Mouse (Mus musculus): ENCODE results near the gene Dpp6.

The Dpp6 gene

GRCm38 (mm10) chr5:26816975-26817941, at the start of gene Dpp6:
Gene Dpp6, plus strand, starts transcription at chr5:26817203.
- peak; percentile 4 to 19 for DNase-seq (ENCODE audit: low spot score in 2 of 2)

GRCm38 (mm10) chr5:26783955-26784354, 33.0 kb upstream of the Dpp6 start:
- peak in 1 of 2 experiments; percentile 7 for DNase-seq (ENCODE audit: low spot score in 2 of 2)

GRCm38 (mm10) chr5:26795524-26795923, 21.5 kb upstream of the Dpp6 start:
- no peak for DNase-seq (ENCODE audit: low spot score in 2 of 2)

GRCm38 (mm10) chr5:26835972-26836371, 19.0 kb downstream of the Dpp6 start:
- DNase-seq (ENCODE audit: low spot score in 2 of 2): no peak

GRCm38 (mm10) chr5:26841151-26841550, 24.1 kb downstream of the Dpp6 start:
- DNase-seq (ENCODE audit: low spot score in 2 of 2): no peak

GRCm38 (mm10) chr5:26854746-26855145, 37.7 kb downstream of the Dpp6 start:
- no peak for DNase-seq (ENCODE audit: low spot score in 2 of 2)

- peak in 1 of 2 experiments; percentile 6 for DNase-seq (ENCODE audit: low spot score in 2 of 2)
These were observed 58.4 kb downstream of the Dpp6 start for GRCm38 (mm10) chr5:26875449-26875848.

- DNase-seq (ENCODE audit: low spot score in 2 of 2): no peak
These were observed 70.5 kb downstream of the Dpp6 start for GRCm38 (mm10) chr5:26887496-26887895.

GRCm38 (mm10) chr5:26888080-26888479, 71.1 kb downstream of the Dpp6 start:
- no peak for DNase-seq (ENCODE audit: low spot score in 2 of 2)

- no peak for DNase-seq (ENCODE audit: low spot score in 2 of 2)
These were observed 77.3 kb downstream of the Dpp6 start for GRCm38 (mm10) chr5:26894346-26894745.

- peak; percentile 43 to 59 for DNase-seq (ENCODE audit: low spot score in 2 of 2)
These were observed 86.8 kb downstream of the Dpp6 start for GRCm38 (mm10) chr5:26903786-26904185.

- DNase-seq (ENCODE audit: low spot score in 2 of 2): peak; percentile 38 to 47
These were observed 87.5 kb downstream of the Dpp6 start for GRCm38 (mm10) chr5:26904324-26905041.

- no peak for DNase-seq (ENCODE audit: low spot score in 2 of 2)
These were observed 90.1 kb downstream of the Dpp6 start for GRCm38 (mm10) chr5:26907151-26907550.

- DNase-seq (ENCODE audit: low spot score in 2 of 2): no peak
These were observed 91.6 kb downstream of the Dpp6 start for GRCm38 (mm10) chr5:26908612-26909011.

- no peak for DNase-seq (ENCODE audit: low spot score in 2 of 2)
These were observed 93.3 kb downstream of the Dpp6 start for GRCm38 (mm10) chr5:26910353-26910752.

- DNase-seq (ENCODE audit: low spot score in 2 of 2): no peak
These were observed 95.0 kb downstream of the Dpp6 start for GRCm38 (mm10) chr5:26911965-26912364.

- no peak for DNase-seq (ENCODE audit: low spot score in 2 of 2)
These were observed 101.8 kb downstream of the Dpp6 start for GRCm38 (mm10) chr5:26918763-26919162.

- DNase-seq (ENCODE audit: low spot score in 2 of 2): no peak
These were observed 107.5 kb downstream of the Dpp6 start for GRCm38 (mm10) chr5:26924552-26924951.

- DNase-seq (ENCODE audit: low spot score in 2 of 2): no peak
These were observed 115.6 kb downstream of the Dpp6 start for GRCm38 (mm10) chr5:26932413-26933122.

GRCm38 (mm10) chr5:26934911-26935310, 117.9 kb downstream of the Dpp6 start:
- DNase-seq (ENCODE audit: low spot score in 2 of 2): no peak

- DNase-seq (ENCODE audit: low spot score in 2 of 2): no peak
These were observed 124.5 kb downstream of the Dpp6 start for GRCm38 (mm10) chr5:26941471-26941870.

Measured in frontal cortex, postnatal 36 days (tissue).